Mouse (Mus musculus): ENCODE data around the gene Ciart. TPM values are rescaled to one million over a fixed set of nuclear protein-coding genes. Genes with fewer than 3 reads are reported as not detected.

The Ciart gene
- polyA plus RNA-seq (2014; fragmentation: Nextera tagmentation; extraction: Ambion mirVana): 4.1 and 4.4 TPM in 2 replicates

DNA sequence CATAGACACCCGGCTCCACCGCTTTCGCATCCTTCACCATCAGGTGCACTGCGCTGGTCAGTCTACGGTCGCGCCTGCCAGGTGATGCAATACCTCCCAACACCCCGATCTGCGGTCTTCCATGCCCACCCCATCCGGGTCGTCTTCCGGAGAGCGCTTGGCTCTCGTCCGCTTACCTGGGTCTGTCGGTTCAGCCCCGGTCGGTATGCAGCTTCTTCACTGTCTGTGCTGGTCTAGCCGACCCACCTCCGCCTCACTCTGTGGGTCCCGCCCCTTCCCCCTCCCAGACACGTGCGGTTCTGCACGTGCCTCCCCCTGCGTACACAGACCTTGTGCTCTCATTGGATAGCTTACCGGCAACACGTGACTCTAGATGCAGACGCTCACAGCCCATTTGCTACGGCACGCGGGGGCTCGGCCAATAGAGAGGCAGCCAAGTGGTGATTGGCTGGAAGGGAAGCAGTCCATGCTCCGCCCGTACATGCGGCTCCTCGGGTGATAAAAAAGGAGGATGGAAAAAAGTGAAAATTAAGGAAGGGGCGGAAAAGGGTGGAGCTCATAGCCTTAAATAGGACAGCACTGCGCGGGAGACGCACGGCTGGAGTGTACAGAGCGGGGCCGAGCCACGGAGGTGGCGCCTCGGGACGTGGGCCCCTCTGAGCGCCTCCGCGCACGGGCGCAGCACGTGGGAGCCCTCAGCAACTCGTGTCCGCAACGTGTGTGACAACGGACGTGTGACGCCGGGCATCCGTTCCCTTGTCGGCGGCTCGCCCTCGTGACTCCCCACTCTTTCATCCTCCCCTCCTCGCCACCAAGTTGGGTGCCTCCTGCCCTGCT lies at the start of gene Ciart:
Ciart (minus strand) TSS at position 273 of the 837 bp plus-strand sequence.
- Histone ChIP-seq H3K36me3 (ENCODE audit: control insufficient read depth, insufficient read depth, low read length) (no peaks in the 10 kb centered on the region), H3K27ac (replicated peaks; ENCODE audit: low read depth, low read length) (peak within 1 kb of the TSS; percentile 44), H3K9ac (ENCODE audit: low read depth, low read length) (peak within 1 kb of the TSS; percentile 56), H3K4me3 (ENCODE audit: low read depth, low read length) (peak within 1 kb of the TSS; percentile 49), H3K27me3 (replicated peaks; ENCODE audit: control insufficient read depth, insufficient read depth, low read length) (no peaks in the 10 kb centered on the region), H3K4me1 (ENCODE audit: control insufficient read depth, insufficient read depth, low read length) (peaks cover 11% of the 10 kb centered on the region; the same call in 1 of the 2 replicates), H3K9me3 (ENCODE audit: control insufficient read depth, low read length) (no peaks in the 10 kb centered on the region), H3K4me2 (ENCODE audit: low read depth, low read length) (peak within 1 kb of the TSS; percentile 93)
- peak; percentile 99 for DNase-seq (ENCODE audit: low spot score)
- peak; percentile 99 for ATAC-seq (ENCODE audit: low read depth)
- WGBS: under 1% methylated on average over 42 of the region's 66 CpGs

DNA sequence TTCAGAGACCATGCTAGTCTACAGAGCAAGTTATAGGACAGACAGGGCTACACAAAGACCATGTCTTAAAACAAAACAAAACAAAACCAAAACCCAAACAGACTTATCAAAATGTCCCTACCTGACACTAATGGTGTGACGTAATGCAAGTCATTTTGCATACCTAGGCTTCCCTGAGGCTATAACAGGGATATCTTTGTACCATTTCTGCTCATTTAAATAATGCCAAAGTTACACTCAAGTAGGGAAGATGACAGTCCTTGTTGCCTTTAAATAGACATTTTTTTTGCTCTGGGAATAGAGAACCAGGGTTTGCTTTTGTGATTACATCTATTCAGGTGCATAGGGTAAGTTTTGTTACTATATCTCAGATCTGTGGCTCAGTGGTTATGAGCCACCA lies 49.4 kb upstream of the Ciart start:
- DNase-seq (ENCODE audit: low spot score) (no peak), ATAC-seq (ENCODE audit: low read depth) (no peak)
- Histone ChIP-seq H3K27me3 (replicated peaks; ENCODE audit: control insufficient read depth, insufficient read depth, low read length) (no peaks in the 10 kb centered on the region), H3K4me3 (ENCODE audit: low read depth, low read length) (no peak overlapping the region), H3K4me2 (ENCODE audit: low read depth, low read length) (no peak overlapping the region), H3K27ac (replicated peaks; ENCODE audit: low read depth, low read length) (no peak overlapping the region), H3K4me1 (ENCODE audit: control insufficient read depth, insufficient read depth, low read length) (no peaks in the 10 kb centered on the region), H3K9ac (ENCODE audit: low read depth, low read length) (no peak overlapping the region), H3K36me3 (ENCODE audit: control insufficient read depth, insufficient read depth, low read length) (peaks cover 28% of the 10 kb centered on the region), H3K9me3 (ENCODE audit: control insufficient read depth, low read length) (no peaks in the 10 kb centered on the region)
- WGBS: 100% methylated on average over 1 of the region's 1 CpGs

DNA sequence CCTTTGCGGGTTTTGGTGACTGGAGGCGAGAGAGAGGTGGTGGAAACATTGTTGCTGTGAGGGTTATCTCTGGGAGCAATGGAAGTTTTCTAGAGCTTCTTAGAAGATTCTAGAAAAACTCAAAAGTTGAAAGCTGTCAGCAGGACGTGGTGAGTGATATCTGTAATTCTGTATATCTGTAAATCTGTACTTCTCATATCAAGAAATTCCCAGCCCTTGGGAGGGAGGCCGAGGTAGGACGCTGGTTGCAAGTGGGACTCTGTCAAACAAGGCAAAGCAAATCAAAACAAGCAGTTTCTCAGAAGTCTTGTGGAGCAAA lies 48.4 kb upstream of the Ciart start:
- H3K9me3 ChIP-seq (ENCODE audit: control insufficient read depth, low read length): no peaks in the 10 kb centered on the region
- peaks cover 24% of the 10 kb centered on the region for H3K36me3 ChIP-seq (ENCODE audit: control insufficient read depth, insufficient read depth, low read length)
- H3K4me2 ChIP-seq (ENCODE audit: low read depth, low read length): peak overlapping the region; percentile 69
- H3K27me3 ChIP-seq (replicated peaks; ENCODE audit: control insufficient read depth, insufficient read depth, low read length): no peaks in the 10 kb centered on the region
- H3K4me3 ChIP-seq (ENCODE audit: low read depth, low read length): peak overlapping the region; percentile 86
- under 1% methylated on average over 5 of the region's 5 CpGs for WGBS
- ATAC-seq (ENCODE audit: low read depth): no peak
- no peak for DNase-seq (ENCODE audit: low spot score)
- H3K27ac ChIP-seq (replicated peaks; ENCODE audit: low read depth, low read length): peak overlapping the region; percentile 94
- H3K4me1 ChIP-seq (ENCODE audit: control insufficient read depth, insufficient read depth, low read length): no peaks in the 10 kb centered on the region
- peak overlapping the region; percentile 98 for H3K9ac ChIP-seq (ENCODE audit: low read depth, low read length)

DNA sequence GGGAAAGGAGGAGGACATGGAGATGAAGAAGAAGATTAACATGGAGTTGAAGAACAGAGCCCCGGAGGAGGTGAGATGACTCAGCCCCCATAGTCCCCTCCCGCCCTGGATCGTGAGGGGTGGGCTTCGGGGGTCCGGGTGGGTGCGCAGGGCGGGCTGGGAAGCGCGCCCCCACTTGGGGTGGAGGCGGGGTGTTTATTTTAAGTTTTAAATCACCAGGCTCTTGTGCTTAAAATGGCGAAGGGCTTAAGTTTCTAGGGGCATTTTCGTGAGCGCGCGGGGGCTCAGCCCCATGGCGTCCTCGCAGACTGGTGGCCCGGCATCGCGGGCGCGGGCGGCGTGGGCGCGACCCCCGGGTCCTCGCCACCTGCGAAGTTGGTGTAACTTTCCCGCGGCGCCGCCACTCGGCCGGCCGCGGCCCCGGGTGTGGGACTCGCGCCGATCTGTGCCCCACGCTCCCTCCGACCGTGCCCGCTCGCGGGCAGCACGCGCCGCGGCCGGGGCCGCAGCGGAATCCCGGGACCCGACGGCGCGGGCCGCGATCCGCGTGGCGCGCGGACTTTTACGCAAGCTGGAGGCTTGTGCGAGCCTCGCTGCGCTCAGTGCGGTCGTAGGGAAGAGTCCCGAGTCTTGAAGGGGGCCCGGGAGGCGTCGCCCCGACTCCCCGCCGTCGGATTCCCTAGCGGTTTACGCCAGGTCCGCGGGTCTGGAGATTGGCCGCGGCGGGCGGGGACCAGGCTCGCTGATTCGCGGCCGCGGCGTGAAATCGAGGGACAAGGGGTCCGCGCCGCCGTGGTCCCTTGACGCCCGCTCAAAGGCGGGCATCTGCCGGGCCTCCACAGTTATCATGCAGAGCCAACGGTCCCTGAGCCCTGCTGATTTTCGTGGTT lies 47.8 kb upstream of the Ciart start:
- DNase-seq (ENCODE audit: low spot score): peak; percentile 67
- ATAC-seq (ENCODE audit: low read depth): peak; percentile 9
- Histone ChIP-seq H3K4me3 (ENCODE audit: low read depth, low read length) (peak overlapping the region; percentile 86), H3K9me3 (ENCODE audit: control insufficient read depth, low read length) (no peaks in the 10 kb centered on the region), H3K27me3 (replicated peaks; ENCODE audit: control insufficient read depth, insufficient read depth, low read length) (no peaks in the 10 kb centered on the region), H3K4me2 (ENCODE audit: low read depth, low read length) (peak overlapping the region; percentile 69), H3K36me3 (ENCODE audit: control insufficient read depth, insufficient read depth, low read length) (peaks cover 18% of the 10 kb centered on the region), H3K9ac (ENCODE audit: low read depth, low read length) (peak overlapping the region; percentile 98), H3K4me1 (ENCODE audit: control insufficient read depth, insufficient read depth, low read length) (no peaks in the 10 kb centered on the region), H3K27ac (replicated peaks; ENCODE audit: low read depth, low read length) (peak overlapping the region; percentile 94)
- WGBS: under 1% methylated on average over 47 of the region's 105 CpGs

DNA sequence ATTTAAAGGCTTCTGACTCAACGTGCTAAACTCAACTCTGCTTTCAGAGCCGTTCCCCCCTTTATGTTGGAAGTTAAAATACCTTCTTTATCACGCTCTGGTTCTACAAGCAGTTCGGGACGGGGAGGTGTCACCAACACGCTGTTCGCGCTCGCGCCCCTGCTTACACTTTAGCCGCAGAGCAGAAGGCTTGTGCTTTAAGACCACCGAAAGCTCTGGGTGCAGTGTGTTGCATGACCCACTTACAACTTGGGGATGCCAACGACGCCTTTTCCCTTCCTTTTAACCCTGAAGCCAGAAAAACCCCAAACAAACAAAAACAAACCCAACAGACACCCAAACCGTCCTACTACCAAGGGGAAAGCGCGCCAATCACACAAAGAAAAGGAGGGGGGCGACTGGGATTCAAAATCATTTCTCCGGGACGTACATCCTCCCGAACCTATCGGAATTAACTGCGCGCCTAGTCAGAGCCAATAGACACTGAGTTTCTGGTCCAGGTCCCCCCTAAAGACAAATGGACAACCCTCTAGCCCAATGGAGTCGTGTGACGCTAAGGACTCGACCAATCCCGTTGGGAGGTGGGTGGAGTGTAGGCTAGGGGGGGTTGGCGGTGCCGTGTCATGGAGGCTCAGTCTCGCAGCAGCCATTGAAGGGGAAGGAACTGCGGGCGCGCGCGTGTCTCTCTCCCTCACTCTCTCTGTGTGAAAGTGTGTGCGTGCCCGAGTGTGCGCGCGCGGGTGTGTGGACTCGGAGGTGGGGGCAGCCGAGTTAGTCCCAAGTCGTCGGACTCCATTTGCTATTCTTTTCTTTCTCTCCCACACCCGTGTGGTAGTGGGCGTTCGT lies 46.8 kb upstream of the Ciart start, which contains the start of gene Anp32e:
Anp32e (plus strand) TSS at position 589 of the 846 bp plus-strand sequence.
- Histone ChIP-seq H3K9ac (ENCODE audit: low read depth, low read length) (peak within 1 kb of the TSS; percentile 98), H3K4me1 (ENCODE audit: control insufficient read depth, insufficient read depth, low read length) (no peaks in the 10 kb centered on the region), H3K4me3 (ENCODE audit: low read depth, low read length) (peak within 1 kb of the TSS; percentile 86), H3K4me2 (ENCODE audit: low read depth, low read length) (peak within 1 kb of the TSS; percentile 69), H3K36me3 (ENCODE audit: control insufficient read depth, insufficient read depth, low read length) (peaks cover 8% of the 10 kb centered on the region), H3K27me3 (replicated peaks; ENCODE audit: control insufficient read depth, insufficient read depth, low read length) (no peaks in the 10 kb centered on the region), H3K27ac (replicated peaks; ENCODE audit: low read depth, low read length) (peak within 1 kb of the TSS; percentile 94), H3K9me3 (ENCODE audit: control insufficient read depth, low read length) (no peaks in the 10 kb centered on the region)
- under 1% methylated on average over 42 of the region's 49 CpGs for WGBS
- peak; percentile 100 for ATAC-seq (ENCODE audit: low read depth)
- peak; percentile 100 for DNase-seq (ENCODE audit: low spot score)

DNA sequence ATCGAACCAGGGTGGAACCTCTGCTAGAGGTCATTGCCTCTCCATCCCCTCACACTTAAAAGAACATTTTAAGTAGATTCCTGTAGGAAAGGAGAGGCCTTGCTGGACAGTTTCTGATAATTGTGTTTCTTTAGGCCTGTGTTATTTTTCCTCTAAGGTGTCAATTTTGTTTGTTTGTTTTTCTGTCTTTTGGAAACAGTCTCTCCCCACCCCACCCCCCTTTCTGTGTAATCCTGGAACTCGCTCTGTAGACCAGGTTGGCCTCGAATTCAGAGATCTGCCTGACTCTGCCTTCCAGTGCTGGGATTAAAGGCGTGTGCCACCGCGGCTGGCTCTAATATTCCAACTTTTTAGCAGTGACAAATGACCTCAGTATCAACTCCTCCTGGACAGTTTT lies 46.2 kb upstream of the Ciart start:
- no peaks in the 10 kb centered on the region for H3K9me3 ChIP-seq (ENCODE audit: control insufficient read depth, low read length)
- H3K4me1 ChIP-seq (ENCODE audit: control insufficient read depth, insufficient read depth, low read length): no peaks in the 10 kb centered on the region
- peak overlapping the region; percentile 65 for H3K4me2 ChIP-seq (ENCODE audit: low read depth, low read length)
- 0 out of 2 replicates have a peak, but pooled peaks cover 2% of the 10 kb centered on the region for H3K36me3 ChIP-seq (ENCODE audit: control insufficient read depth, insufficient read depth, low read length)
- H3K4me3 ChIP-seq (ENCODE audit: low read depth, low read length): peak overlapping the region; percentile 86
- peak overlapping the region; percentile 84 for H3K27ac ChIP-seq (replicated peaks; ENCODE audit: low read depth, low read length)
- no peaks in the 10 kb centered on the region for H3K27me3 ChIP-seq (replicated peaks; ENCODE audit: control insufficient read depth, insufficient read depth, low read length)
- no peak for ATAC-seq (ENCODE audit: low read depth)
- H3K9ac ChIP-seq (ENCODE audit: low read depth, low read length): peak overlapping the region; percentile 64
- no peak for DNase-seq (ENCODE audit: low spot score)
- 70% methylated on average over 6 of the region's 6 CpGs for WGBS

DNA sequence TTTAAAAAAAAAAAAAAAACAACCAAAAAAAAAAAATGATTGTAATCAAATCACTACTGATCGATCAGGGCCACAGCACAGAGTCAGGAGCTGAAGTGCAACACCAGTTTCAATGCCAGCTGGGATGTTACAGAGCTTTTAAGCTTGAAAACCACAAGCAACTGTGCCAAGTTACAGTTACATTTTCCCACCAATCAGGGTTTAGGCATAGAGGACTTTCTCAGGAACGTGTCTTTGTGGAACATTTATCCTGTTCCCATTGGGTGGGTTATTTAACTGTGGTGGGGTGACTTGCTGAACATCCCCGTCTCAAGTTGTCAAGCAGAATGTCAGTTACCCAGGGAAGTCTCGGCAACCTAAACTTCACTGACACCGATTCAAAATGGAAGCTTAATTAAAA lies 43.0 kb upstream of the Ciart start:
- no peak overlapping the region for H3K4me2 ChIP-seq (ENCODE audit: low read depth, low read length)
- H3K36me3 ChIP-seq (ENCODE audit: control insufficient read depth, insufficient read depth, low read length): no peaks in the 10 kb centered on the region
- H3K9ac ChIP-seq (ENCODE audit: low read depth, low read length): no peak overlapping the region
- H3K4me3 ChIP-seq (ENCODE audit: low read depth, low read length): no peak overlapping the region
- H3K27me3 ChIP-seq (replicated peaks; ENCODE audit: control insufficient read depth, insufficient read depth, low read length): no peaks in the 10 kb centered on the region
- H3K27ac ChIP-seq (replicated peaks; ENCODE audit: low read depth, low read length): no peak overlapping the region
- no peaks in the 10 kb centered on the region for H3K4me1 ChIP-seq (ENCODE audit: control insufficient read depth, insufficient read depth, low read length)
- peak; percentile 54 for DNase-seq (ENCODE audit: low spot score)
- no peaks in the 10 kb centered on the region for H3K9me3 ChIP-seq (ENCODE audit: control insufficient read depth, low read length)
- no peak for ATAC-seq (ENCODE audit: low read depth)
- WGBS: 59% methylated on average over 5 of the region's 5 CpGs

DNA sequence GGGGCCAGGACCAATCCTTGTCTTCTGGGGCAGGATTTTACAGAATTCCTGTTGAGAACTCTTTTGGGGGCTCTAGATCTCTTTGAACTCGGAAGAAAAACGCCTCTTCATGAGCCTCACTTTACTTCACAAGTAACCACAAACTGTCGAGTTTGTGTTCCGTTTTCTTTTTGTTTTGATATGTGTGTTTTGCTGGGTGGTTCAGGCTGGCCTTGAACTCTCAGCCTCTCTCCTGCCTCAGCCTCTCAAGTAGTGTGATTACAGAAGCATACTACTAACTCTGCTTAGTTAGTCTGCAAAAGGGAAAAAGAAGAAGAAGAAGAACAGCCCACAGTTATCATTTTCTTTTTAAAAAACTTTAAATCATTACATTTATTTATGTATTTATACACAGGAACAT lies 42.1 kb upstream of the Ciart start:
- no peaks in the 10 kb centered on the region for H3K4me1 ChIP-seq (ENCODE audit: control insufficient read depth, insufficient read depth, low read length)
- no peaks in the 10 kb centered on the region for H3K27me3 ChIP-seq (replicated peaks; ENCODE audit: control insufficient read depth, insufficient read depth, low read length)
- no peak for DNase-seq (ENCODE audit: low spot score)
- H3K27ac ChIP-seq (replicated peaks; ENCODE audit: low read depth, low read length): no peak overlapping the region
- H3K9me3 ChIP-seq (ENCODE audit: control insufficient read depth, low read length): no peaks in the 10 kb centered on the region
- no peak overlapping the region for H3K4me3 ChIP-seq (ENCODE audit: low read depth, low read length)
- H3K9ac ChIP-seq (ENCODE audit: low read depth, low read length): no peak overlapping the region
- H3K36me3 ChIP-seq (ENCODE audit: control insufficient read depth, insufficient read depth, low read length): no peaks in the 10 kb centered on the region
- H3K4me2 ChIP-seq (ENCODE audit: low read depth, low read length): no peak overlapping the region
- 71% methylated on average over 4 of the region's 4 CpGs for whole genome bisulfite sequencing
- no peak for ATAC-seq (ENCODE audit: low read depth)

Data from embryonic facial prominence, embryonic 14.5 days (tissue).